Mouse (Mus musculus) intestine, postnatal 0 days (tissue): ENCODE results near the gene Tep1. TPM values are rescaled to one million over a fixed set of nuclear protein-coding genes. Genes with fewer than 3 reads are reported as not detected.
"Not testable (repeated sequence)": the region's sequence is repeated elsewhere in the genome, so short reads cannot be mapped to it uniquely, and the experiment has no call there.

Source experiments
- ATAC-seq: fragments of 200-750 bp; cut with Nextera tagmentation; 2 replicates; pipeline ENCODE4 v1.8.0; 2017; ENCODE audit warnings: mild to moderate bottlenecking, moderate TSS enrichment, moderate library complexity
- H3K27ac ChIP-seq: fragments of 300-500 bp; sonication (generic); 2 replicates; pipeline ENCODE4 v1.5.1; 2014; ENCODE audit warnings: mild to moderate bottlenecking, low read depth, low read length, moderate library complexity
- H3K27me3 ChIP-seq: fragments of 300-500 bp; sonication (generic); replicated peaks from 2 replicates; pipeline ENCODE4 v1.6.1; 2014; ENCODE audit warnings: low read length, mixed read lengths; ENCODE audit not compliant: control insufficient read depth, insufficient read depth
- H3K36me3 ChIP-seq: fragments of 300-500 bp; sonication (generic); 2 replicates; pipeline ENCODE4 v1.6.1; 2014; ENCODE audit warnings: mild to moderate bottlenecking, moderate library complexity; ENCODE audit not compliant: control insufficient read depth, insufficient read depth
- H3K4me1 ChIP-seq: fragments of 300-500 bp; sonication (generic); replicated peaks from 2 replicates; pipeline ENCODE4 v1.6.1; 2014; ENCODE audit warnings: antibody characterized with exemption, low read length, mixed read lengths; ENCODE audit not compliant: control insufficient read depth, insufficient read depth
- H3K4me2 ChIP-seq: fragments of 300-500 bp; sonication (generic); replicated peaks from 2 replicates; pipeline ENCODE4 v1.6.1; 2014; ENCODE audit warnings: low read depth, mild to moderate bottlenecking, moderate library complexity
- H3K4me3 ChIP-seq: fragments of 300-500 bp; sonication (generic); 2 replicates; pipeline ENCODE4 v1.5.1; 2014; ENCODE audit warnings: low read depth, low read length
- H3K9ac ChIP-seq: fragments of 300-500 bp; sonication (generic); 2 replicates; pipeline ENCODE4 v1.6.1; 2014; ENCODE audit warnings: mild to moderate bottlenecking, low read depth, low read length
- H3K9me3 ChIP-seq: fragments of 300-500 bp; sonication (generic); 2 replicates; pipeline ENCODE4 v1.6.1; 2016; ENCODE audit warnings: mixed run types; ENCODE audit not compliant: control insufficient read depth
- CTCF ChIP-seq: sonication (generic); IDR thresholded peaks from 2 replicates; pipeline ENCODE4 v1.5.1; 2016; ENCODE audit warnings: low read depth, mild to moderate bottlenecking, control low read depth, antibody characterized with exemption, moderate library complexity
- WGBS: fragments of 180-500 bp; shearing (Covaris S2); extraction: QIAGEN DNeasy Blood & Tissue Kit; methylation state at CpG from one replicate; pipeline ENCODE4 v1.1.7; 2014; 5-methylcytosine and 5-hydroxymethylcytosine counted together
- polyA plus RNA-seq: library from polyadenylated mRNA; unstranded; fragments of >200 nt; fragmentation: Nextera tagmentation; extraction: Ambion mirVana; gene quantifications from 2 replicates; pipeline ENCODE4 v1.2.1, GENCODE M21; 2015

Gene Tep1
- polyA plus RNA-seq, 1 experiment from 2014 or later, result 23.7 TPM

GRCm38 (mm10) chr14:50807487-50808072 is 62.8 kb downstream of the Tep1 start, which contains the start of the genes Ccnb1ip1 and Parp2:
Ccnb1ip1 (minus strand) TSS chr14:50807732.
Parp2 (plus strand) TSS chr14:50807841.
- peak within 1 kb of the TSS; percentile 67 for H3K4me3 ChIP-seq
- no peaks in the 10 kb centered on the region for H3K27me3 ChIP-seq
- no peaks in the 10 kb centered on the region for H3K9me3 ChIP-seq
- peak within 1 kb of the TSS; percentile 75 for H3K9ac ChIP-seq
- H3K27ac ChIP-seq, result peak within 1 kb of the TSS; percentile 94
- no peaks in the 10 kb centered on the region for H3K4me1 ChIP-seq
- ATAC-seq, result peak; percentile 98
- H3K4me2 ChIP-seq, result peak within 1 kb of the TSS; percentile 74
- TF ChIP-seq CTCF, result no peak
- 0% methylated on average over 42 of the region's 42 CpGs for WGBS
- no peaks in the 10 kb centered on the region; the same call in 1 of the 2 replicates for H3K36me3 ChIP-seq

GRCm38 (mm10) chr14:50806469-50806868 is 63.9 kb downstream of the Tep1 start:
- not testable (repeated sequence) for ATAC-seq, H3K9ac ChIP-seq, H3K27ac ChIP-seq, H3K9me3 ChIP-seq, H3K36me3 ChIP-seq, H3K4me1 ChIP-seq, H3K4me3 ChIP-seq, H3K27me3 ChIP-seq
- 88% methylated on average over 5 of the region's 5 CpGs for WGBS
- H3K4me2 ChIP-seq, result peak overlapping the region; percentile 74; the same call in 1 of the 2 replicates

- Histone ChIP-seq H3K27me3 (no peaks in the 10 kb centered on the region), H3K4me3 (no peak overlapping the region), H3K36me3 (no peaks in the 10 kb centered on the region), H3K9ac (no peak overlapping the region), H3K4me2 (no peak overlapping the region), H3K9me3 (no peaks in the 10 kb centered on the region), H3K4me1 (no peaks in the 10 kb centered on the region), H3K27ac (no peak overlapping the region)
- no peak for ATAC-seq
- 57% methylated on average over 13 of the region's 13 CpGs for WGBS
- no peak for TF ChIP-seq CTCF
These were observed 65.7 kb downstream of the Tep1 start for GRCm38 (mm10) chr14:50804683-50805082.

GRCm38 (mm10) chr14:50802843-50803562 is 67.4 kb downstream of the Tep1 start:
- Histone ChIP-seq H3K9ac (no peak overlapping the region), H3K4me3 (no peak overlapping the region), H3K4me1 (no peaks in the 10 kb centered on the region), H3K27ac (no peak overlapping the region), H3K9me3 (no peaks in the 10 kb centered on the region), H3K36me3 (no peaks in the 10 kb centered on the region), H3K27me3 (no peaks in the 10 kb centered on the region), H3K4me2 (no peak overlapping the region)
- WGBS, result 62% methylated on average over 4 of the region's 4 CpGs
- peak; percentile 74 for TF ChIP-seq CTCF
- no peak for ATAC-seq

- Histone ChIP-seq H3K4me3 (no peak overlapping the region), H3K4me2 (no peak overlapping the region), H3K27ac (no peak overlapping the region), H3K27me3 (no peaks in the 10 kb centered on the region), H3K9ac (no peak overlapping the region), H3K36me3 (no peaks in the 10 kb centered on the region), H3K9me3 (no peaks in the 10 kb centered on the region), H3K4me1 (no peaks in the 10 kb centered on the region)
- TF ChIP-seq CTCF, result no peak
- 86% methylated on average over 6 of the region's 6 CpGs for WGBS
- no peak for ATAC-seq
These were observed 67.9 kb downstream of the Tep1 start for GRCm38 (mm10) chr14:50802441-50802840.

GRCm38 (mm10) chr14:50799502-50800259 is 70.7 kb downstream of the Tep1 start:
- 6% methylated on average over 3 of the region's 3 CpGs for WGBS
- no peak for ATAC-seq

More at GRCm38 (mm10) chr14:50799502-50800259, 70.7 kb downstream of the Tep1 start:
- no peak overlapping the region for H3K9ac ChIP-seq
- peak; percentile 66 for TF ChIP-seq CTCF
- H3K4me2 ChIP-seq, result no peak overlapping the region
- H3K4me1 ChIP-seq, result no peaks in the 10 kb centered on the region
- H3K27me3 ChIP-seq, result no peaks in the 10 kb centered on the region
- H3K4me3 ChIP-seq, result no peak overlapping the region
- H3K36me3 ChIP-seq, result no peaks in the 10 kb centered on the region
- H3K9me3 ChIP-seq, result no peaks in the 10 kb centered on the region
- no peak overlapping the region for H3K27ac ChIP-seq
